8 mouse cellular contexts compared by ENCODE assay signal in the genomic region with DNA sequence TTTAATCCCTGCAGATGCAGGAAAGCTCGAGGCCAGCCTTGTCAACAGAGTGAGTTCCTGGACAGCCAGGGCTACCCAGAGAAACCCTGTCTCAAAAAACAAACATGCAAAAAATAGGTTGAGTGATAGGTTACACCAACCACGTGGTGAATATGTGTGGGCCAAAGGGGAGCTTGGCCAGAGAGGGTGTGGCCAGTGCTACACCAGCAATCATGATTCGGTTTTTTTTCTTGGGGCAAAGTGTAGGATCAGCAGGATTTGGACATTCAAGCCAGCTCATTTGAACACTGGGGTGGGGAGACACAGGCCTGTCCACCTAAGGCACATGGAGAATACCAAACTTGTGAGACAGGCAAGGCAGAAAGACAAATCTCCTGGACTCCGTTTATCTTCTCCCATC. TPM values are rescaled to one million over a fixed set of nuclear protein-coding genes. Genes with fewer than 3 reads are reported as not detected.
A peak's percentile ranks its signal among the peaks of the same experiment; 100 is the strongest.
DNase-seq lines count a peak whose midpoint lies in the region; ATAC-seq and TF ChIP-seq lines count a peak whose summit lies in the region.

No protein-coding gene starts in this region.

- no peaks in the 10 kb centered on the region for H3K27me3 ChIP-seq in liver, adult 2 months (ENCODE audit: control insufficient read depth, insufficient read depth, low read length)
- no peaks in the 10 kb centered on the region for H3K27me3 ChIP-seq in liver, embryonic 11.5 days (replicated peaks; ENCODE audit: control insufficient read depth, insufficient read depth, low read length)
- no peaks in the 10 kb centered on the region for H3K27me3 ChIP-seq in heart, embryonic 14.5 days (ENCODE audit: control insufficient read depth, insufficient read depth, low read length)
- no peaks in the 10 kb centered on the region for H3K27me3 ChIP-seq in stomach, embryonic 14.5 days (ENCODE audit: control insufficient read depth, insufficient read depth, low read length)
- H3K27me3 ChIP-seq in hindbrain, embryonic 16.5 days (replicated peaks; ENCODE audit: control insufficient read depth, insufficient read depth, low read length), result no peaks in the 10 kb centered on the region
- H3K27me3 ChIP-seq in forebrain, embryonic 15.5 days, result no peaks in the 10 kb centered on the region

- H3K4me3 ChIP-seq in liver, adult 2 months (ENCODE audit: insufficient read depth, low read depth, low read length), result no peak overlapping the region
- H3K4me3 ChIP-seq in liver, embryonic 11.5 days (ENCODE audit: low read depth, low read length), result no peak overlapping the region
- H3K4me3 ChIP-seq in heart, embryonic 14.5 days (ENCODE audit: control insufficient read depth in 1 of 2, insufficient read depth in 1 of 2, low read depth in 1 of 2, low read length in 2 of 2), result no peak overlapping the region
- H3K4me3 ChIP-seq in stomach, embryonic 14.5 days (ENCODE audit: low read depth, low read length), result no peak overlapping the region
- no peak overlapping the region for H3K4me3 ChIP-seq in hindbrain, embryonic 16.5 days (ENCODE audit: low read length)
- no peak overlapping the region for H3K4me3 ChIP-seq in forebrain, embryonic 15.5 days

- DNase-seq in gastrocnemius, adult 18-20 months (ENCODE audit: low spot score), result peak; percentile 74
- no peak for DNase-seq in gastrocnemius, postnatal 10 days
- peak; percentile 97 for DNase-seq in liver, adult 2 months (ENCODE audit: extremely low read depth, low read depth, low spot score)
- DNase-seq in liver, embryonic 11.5 days (ENCODE audit: low spot score), result no peak

- H3K79me2 ChIP-seq in liver, adult 2 months (ENCODE audit: control insufficient read depth, insufficient read depth, low read length), result no peaks in the 10 kb centered on the region

- peak overlapping the region; percentile 91 for H3K27ac ChIP-seq in liver, adult 2 months (replicated peaks; ENCODE audit: insufficient read depth, low read depth, low read length)
- no peak overlapping the region for H3K27ac ChIP-seq in liver, embryonic 11.5 days (ENCODE audit: low read depth, low read length)
- H3K27ac ChIP-seq in heart, embryonic 14.5 days (replicated peaks in 1 of 2; ENCODE audit: control insufficient read depth in 1 of 2, insufficient read depth in 1 of 2, low read depth in 2 of 2, low read length in 2 of 2), result peak overlapping the region; percentile 98 to 99
- H3K27ac ChIP-seq in stomach, embryonic 14.5 days (ENCODE audit: low read length), result no peak overlapping the region
- H3K27ac ChIP-seq in hindbrain, embryonic 16.5 days (ENCODE audit: low read depth, low read length), result no peak overlapping the region
- H3K27ac ChIP-seq in forebrain, embryonic 15.5 days (replicated peaks), result no peak overlapping the region

- peaks cover 13% of the 10 kb centered on the region for H3K4me1 ChIP-seq in liver, adult 2 months (ENCODE audit: control insufficient read depth, insufficient read depth, low read length)
- H3K4me1 ChIP-seq in liver, embryonic 11.5 days (replicated peaks; ENCODE audit: control insufficient read depth, insufficient read depth, low read length), result peaks cover 2% of the 10 kb centered on the region; the same call in 1 of the 2 replicates
- H3K4me1 ChIP-seq in heart, embryonic 14.5 days (ENCODE audit: control insufficient read depth in 2 of 2, insufficient read depth in 2 of 2, low read length in 2 of 2), result peaks cover 20 to 22% of the 10 kb centered on the region in 2 experiments
- H3K4me1 ChIP-seq in stomach, embryonic 14.5 days (ENCODE audit: control insufficient read depth, insufficient read depth, low read length), result peaks cover under 1% of the 10 kb centered on the region; the same call in 1 of the 2 replicates
- H3K4me1 ChIP-seq in hindbrain, embryonic 16.5 days (ENCODE audit: control insufficient read depth, insufficient read depth, low read depth, low read length), result peaks cover 2% of the 10 kb centered on the region; the same call in 1 of the 2 replicates
- H3K4me1 ChIP-seq in forebrain, embryonic 15.5 days, result peaks cover 6% of the 10 kb centered on the region

- no peak for TF ChIP-seq CTCF in liver, adult 2 months (IDR thresholded peaks at IDR 0.05; ENCODE audit: low read depth, low read length)

- no peaks in the 10 kb centered on the region for H3K36me3 ChIP-seq in liver, adult 2 months (ENCODE audit: control insufficient read depth, insufficient read depth, low read length)
- H3K36me3 ChIP-seq in liver, embryonic 11.5 days (ENCODE audit: control insufficient read depth, insufficient read depth, low read length), result no peaks in the 10 kb centered on the region
- H3K36me3 ChIP-seq in heart, embryonic 14.5 days (ENCODE audit: control insufficient read depth, insufficient read depth, low read length), result no peaks in the 10 kb centered on the region
- H3K36me3 ChIP-seq in stomach, embryonic 14.5 days (ENCODE audit: control insufficient read depth, insufficient read depth, low read length), result no peaks in the 10 kb centered on the region
- H3K36me3 ChIP-seq in hindbrain, embryonic 16.5 days (ENCODE audit: control insufficient read depth, insufficient read depth, low read length), result no peaks in the 10 kb centered on the region
- H3K36me3 ChIP-seq in forebrain, embryonic 15.5 days, result no peaks in the 10 kb centered on the region

- no peaks in the 10 kb centered on the region for H3K9me3 ChIP-seq in liver, embryonic 11.5 days (ENCODE audit: control insufficient read depth, low read length)
- no peaks in the 10 kb centered on the region for H3K9me3 ChIP-seq in heart, embryonic 14.5 days (ENCODE audit: control insufficient read depth, low read length)
- H3K9me3 ChIP-seq in stomach, embryonic 14.5 days (ENCODE audit: control insufficient read depth, low read depth, low read length), result no peaks in the 10 kb centered on the region
- no peaks in the 10 kb centered on the region for H3K9me3 ChIP-seq in hindbrain, embryonic 16.5 days (ENCODE audit: control insufficient read depth, low read length)
- no peaks in the 10 kb centered on the region for H3K9me3 ChIP-seq in forebrain, embryonic 15.5 days

- ATAC-seq in liver, embryonic 11.5 days (replicated peaks; ENCODE audit: low FRiP score), result no peak
- ATAC-seq in heart, embryonic 14.5 days (ENCODE audit: insufficient number of reproducible peaks, insufficient read depth, low FRiP score, low read depth), result no peak
- 0 out of 2 replicates have a peak, but pooled peaks have one; percentile 17 for ATAC-seq in stomach, embryonic 14.5 days (ENCODE audit: insufficient number of reproducible peaks, insufficient read depth, low FRiP score, low read depth)
- ATAC-seq in hindbrain, embryonic 16.5 days, result no peak
- ATAC-seq in forebrain, embryonic 15.5 days (replicated peaks), result no peak

- 0 out of 2 replicates have a peak overlapping the region, but pooled peaks have one; percentile 23 for H3K9ac ChIP-seq in liver, adult 2 months (ENCODE audit: low read depth, low read length)
- H3K9ac ChIP-seq in liver, embryonic 11.5 days (ENCODE audit: low read depth, low read length), result no peak overlapping the region
- H3K9ac ChIP-seq in heart, embryonic 14.5 days (ENCODE audit: low read length), result peak overlapping the region; percentile 68
- H3K9ac ChIP-seq in stomach, embryonic 14.5 days (replicated peaks; ENCODE audit: low read depth, low read length), result no peak overlapping the region; the same call in 1 of the 2 replicates
- no peak overlapping the region for H3K9ac ChIP-seq in hindbrain, embryonic 16.5 days (ENCODE audit: low read depth, low read length)
- H3K9ac ChIP-seq in forebrain, embryonic 15.5 days (replicated peaks), result no peak overlapping the region

- H3K4me2 ChIP-seq in liver, embryonic 11.5 days, result no peak overlapping the region
- H3K4me2 ChIP-seq in heart, embryonic 14.5 days (ENCODE audit: low read length), result peak overlapping the region; percentile 41; the same call in 1 of the 2 replicates
- H3K4me2 ChIP-seq in stomach, embryonic 14.5 days (replicated peaks; ENCODE audit: low read depth, low read length), result no peak overlapping the region
- H3K4me2 ChIP-seq in hindbrain, embryonic 16.5 days (ENCODE audit: low read length), result no peak overlapping the region
- no peak overlapping the region for H3K4me2 ChIP-seq in forebrain, embryonic 15.5 days (replicated peaks)

- TF ChIP-seq POLR2A in liver, adult 2 months (IDR thresholded peaks at IDR 0.05; ENCODE audit: extremely low read depth, insufficient read depth, low read length), result no peak

- WGBS in liver, adult 2 months, result 16% methylated on average over 4 of the region's 4 CpGs
- WGBS in liver, embryonic 11.5 days, result 52% methylated on average over 4 of the region's 4 CpGs
- WGBS in heart, embryonic 14.5 days, result 50% methylated on average over 4 of the region's 4 CpGs
- WGBS in stomach, embryonic 14.5 days, result 54% methylated on average over 4 of the region's 4 CpGs
- WGBS in hindbrain, embryonic 16.5 days, result 64% methylated on average over 4 of the region's 4 CpGs
- 72% methylated on average over 4 of the region's 4 CpGs for WGBS in forebrain, embryonic 15.5 days

RNA-seq across cellular contexts. Expression of gene Idh2, which starts 14.1 kb away (rescaled TPM):
- total RNA-seq in gastrocnemius, adult 18-20 months (2021), result 100 to 1,000 TPM; 317 to 516 TPM
- total RNA-seq in gastrocnemius, postnatal 10 days (2021), result 100 to 1,000 TPM; 244 to 271 TPM
- 177 and 195 TPM in 2 replicates for total RNA-seq in liver, adult 2 months (2014; rRNA removed)
- 163 and 164 TPM in 2 replicates for polyA plus RNA-seq in liver, adult 2 months (2012; rRNA removed)
- polyA plus RNA-seq in liver, embryonic 11.5 days (2014; fragmentation: Nextera tagmentation; extraction: Ambion mirVana), result 259 and 268 TPM in 2 replicates
- 2,473 and 2,606 TPM in 2 replicates for polyA plus RNA-seq in heart, embryonic 14.5 days (2014; fragmentation: Nextera tagmentation; extraction: Ambion mirVana)
- 613 and 615 TPM in 2 replicates for polyA plus RNA-seq in stomach, embryonic 14.5 days (2014; fragmentation: Nextera tagmentation; extraction: Ambion mirVana)
- 215 and 225 TPM in 2 replicates for polyA plus RNA-seq in hindbrain, embryonic 16.5 days (2015; fragmentation: Nextera tagmentation; extraction: Ambion mirVana)
- polyA plus RNA-seq in forebrain, embryonic 15.5 days (2015; fragmentation: Nextera tagmentation; extraction: Ambion mirVana), result 299 and 300 TPM in 2 replicates

RNA-seq across cellular contexts. Expression of gene Sema4b, which starts 57.4 kb away (rescaled TPM):
- total RNA-seq in gastrocnemius, adult 18-20 months (2021), result 1 to 10 TPM; 1.2 to 1.7 TPM
- 1 to 10 TPM; 2.9 to 4.2 TPM for total RNA-seq in gastrocnemius, postnatal 10 days (2021)
- total RNA-seq in liver, adult 2 months (2014; rRNA removed), result 3.7 and 5.4 TPM in 2 replicates
- 4.0 and 4.4 TPM in 2 replicates for polyA plus RNA-seq in liver, adult 2 months (2012; rRNA removed)
- 11.7 and 12.9 TPM in 2 replicates for polyA plus RNA-seq in liver, embryonic 11.5 days (2014; fragmentation: Nextera tagmentation; extraction: Ambion mirVana)
- polyA plus RNA-seq in heart, embryonic 14.5 days (2014; fragmentation: Nextera tagmentation; extraction: Ambion mirVana), result 11.8 and 12.4 TPM in 2 replicates
- polyA plus RNA-seq in stomach, embryonic 14.5 days (2014; fragmentation: Nextera tagmentation; extraction: Ambion mirVana), result 21.7 and 23.4 TPM in 2 replicates
- polyA plus RNA-seq in hindbrain, embryonic 16.5 days (2015; fragmentation: Nextera tagmentation; extraction: Ambion mirVana), result 21.1 and 24.3 TPM in 2 replicates
- 22.7 and 24.7 TPM in 2 replicates for polyA plus RNA-seq in forebrain, embryonic 15.5 days (2015; fragmentation: Nextera tagmentation; extraction: Ambion mirVana)

Comparison
In these comparisons a context has a peak if more than half of its experiments do, and no peak if none do; other contexts are left out.
1. DNase-seq: peak in gastrocnemius, adult 18-20 months (single experiment) and liver, adult 2 months (single experiment); none in gastrocnemius, postnatal 10 days (single experiment) and liver, embryonic 11.5 days (single experiment).
2. H3K27ac ChIP-seq: peak in liver, adult 2 months (single experiment) and heart, embryonic 14.5 days (2 of 2); none in liver, embryonic 11.5 days (single experiment), stomach, embryonic 14.5 days (single experiment), hindbrain, embryonic 16.5 days (single experiment) and forebrain, embryonic 15.5 days (single experiment).
3. H3K9ac ChIP-seq: peak in liver, adult 2 months (single experiment) and heart, embryonic 14.5 days (single experiment); none in liver, embryonic 11.5 days (single experiment), stomach, embryonic 14.5 days (single experiment), hindbrain, embryonic 16.5 days (single experiment) and forebrain, embryonic 15.5 days (single experiment).